Comparison of ENCODE assay signal across 18 mouse cellular contexts in the genomic region with DNA sequence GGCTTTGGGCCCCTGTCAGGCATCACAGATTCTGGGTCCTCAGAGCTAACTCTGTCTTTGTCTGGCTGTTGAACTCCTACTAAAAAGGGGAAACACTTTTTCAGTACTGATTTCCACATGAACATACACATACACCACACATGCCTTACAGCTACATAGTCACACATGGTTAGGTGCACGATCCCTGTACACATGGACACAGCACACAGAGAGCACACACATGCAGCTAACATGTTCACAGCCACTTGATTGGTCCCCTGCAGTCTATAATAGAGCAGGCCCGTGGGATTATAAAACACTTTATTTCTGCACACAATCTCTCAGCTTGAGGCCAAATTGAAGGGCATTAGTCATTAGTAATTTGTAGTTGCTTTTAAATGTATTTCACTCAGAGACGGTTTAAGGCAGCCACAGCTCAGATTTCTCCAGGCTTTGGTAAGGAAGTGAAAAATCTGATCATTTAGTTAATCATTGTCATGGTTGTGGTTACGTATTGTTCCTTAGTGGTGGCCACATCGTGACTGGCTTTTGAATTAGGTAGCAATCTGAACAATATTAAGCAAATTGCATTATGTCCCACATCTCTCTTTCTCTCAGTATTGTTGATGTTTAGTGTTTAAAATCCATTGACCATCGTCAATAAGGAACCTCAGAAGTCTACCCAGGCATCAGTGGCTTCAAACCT. TPM values are rescaled to one million over a fixed set of nuclear protein-coding genes. Genes with fewer than 3 reads are reported as not detected.
A peak's percentile ranks its signal among the peaks of the same experiment; 100 is the strongest.
DNase-seq lines count a peak whose midpoint lies in the region; ATAC-seq and TF ChIP-seq lines count a peak whose summit lies in the region.
"Had no signal": no experiment of that assay in that cellular context is flagged by ENCODE, and none has a peak within 500 bp of the region (broad histone marks: within the 10 kb centered on the region; RNA-seq: fewer than 3 reads in every experiment).

No protein-coding gene starts in this region.

- no peaks in the 10 kb centered on the region for H3K36me3 ChIP-seq in forebrain, postnatal 0 days (ENCODE audit: insufficient read depth)
- H3K36me3 ChIP-seq in forebrain, embryonic 14.5 days (ENCODE audit: control insufficient read depth, insufficient read depth, low read length) = no peaks in the 10 kb centered on the region
- H3K36me3 ChIP-seq in intestine, embryonic 16.5 days (ENCODE audit: control insufficient read depth, insufficient read depth, low read length) = no peaks in the 10 kb centered on the region
- no peaks in the 10 kb centered on the region for H3K36me3 ChIP-seq in kidney, postnatal 0 days (ENCODE audit: insufficient read depth, low read length)
- H3K36me3 ChIP-seq: heart, embryonic 12.5 days; limb, embryonic 15.5 days had no signal

- no peaks in the 10 kb centered on the region for H3K27me3 ChIP-seq in forebrain, postnatal 0 days (ENCODE audit: insufficient read depth, low read length)
- H3K27me3 ChIP-seq in forebrain, embryonic 14.5 days (replicated peaks; ENCODE audit: control insufficient read depth, insufficient read depth, low read length) = no peaks in the 10 kb centered on the region; the same call in 1 of the 2 replicates
- no peaks in the 10 kb centered on the region for H3K27me3 ChIP-seq in intestine, embryonic 16.5 days (replicated peaks; ENCODE audit: control insufficient read depth, insufficient read depth, low read length)
- H3K27me3 ChIP-seq in kidney, postnatal 0 days (ENCODE audit: insufficient read depth, low read length) = no peaks in the 10 kb centered on the region
- H3K27me3 ChIP-seq: limb, embryonic 15.5 days had no signal

- H3K4me2 ChIP-seq in forebrain, postnatal 0 days (ENCODE audit: low read depth) = no peak overlapping the region
- H3K4me2 ChIP-seq in forebrain, embryonic 14.5 days (ENCODE audit: low read length) = no peak overlapping the region
- no peak overlapping the region for H3K4me2 ChIP-seq in intestine, embryonic 16.5 days (ENCODE audit: low read depth, low read length)
- H3K4me2 ChIP-seq in kidney, postnatal 0 days (ENCODE audit: low read length) = no peak overlapping the region
- H3K4me2 ChIP-seq: heart, embryonic 12.5 days; limb, embryonic 15.5 days had no signal

- no peak overlapping the region for H3K4me3 ChIP-seq in forebrain, postnatal 0 days (ENCODE audit: low read depth, low read length)
- no peak overlapping the region for H3K4me3 ChIP-seq in forebrain, embryonic 14.5 days (ENCODE audit: low read depth, low read length)
- H3K4me3 ChIP-seq in intestine, embryonic 16.5 days (ENCODE audit: low read length) = no peak overlapping the region
- no peak overlapping the region for H3K4me3 ChIP-seq in kidney, postnatal 0 days (replicated peaks; ENCODE audit: low read depth, low read length)
- H3K4me3 ChIP-seq: heart, embryonic 12.5 days; limb, embryonic 15.5 days had no signal

- H3K4me1 ChIP-seq in forebrain, postnatal 0 days (ENCODE audit: insufficient read depth) = no peaks in the 10 kb centered on the region
- H3K4me1 ChIP-seq in forebrain, embryonic 14.5 days (ENCODE audit: control insufficient read depth, insufficient read depth, low read length) = 0 out of 2 replicates have a peak, but pooled peaks cover 3% of the 10 kb centered on the region
- H3K4me1 ChIP-seq in intestine, embryonic 16.5 days (ENCODE audit: control insufficient read depth, insufficient read depth, low read length) = peaks cover 4% of the 10 kb centered on the region; the same call in 1 of the 2 replicates
- 0 out of 2 replicates have a peak, but pooled peaks cover 11% of the 10 kb centered on the region for H3K4me1 ChIP-seq in kidney, postnatal 0 days (replicated peaks; ENCODE audit: insufficient read depth, low read length)

- 44% methylated on average over 6 of the region's 6 CpGs for WGBS in forebrain, postnatal 0 days
- WGBS in forebrain, embryonic 14.5 days = 34% methylated on average over 6 of the region's 6 CpGs
- WGBS in intestine, embryonic 16.5 days = 65% methylated on average over 6 of the region's 6 CpGs
- 60% methylated on average over 6 of the region's 6 CpGs for WGBS in kidney, postnatal 0 days

- peak; percentile 23; the same call in 1 of the 2 replicates for ATAC-seq in forebrain, postnatal 0 days
- ATAC-seq in forebrain, embryonic 14.5 days = no peak
- peak; percentile 56; the same call in 1 of the 2 replicates for ATAC-seq in intestine, embryonic 16.5 days
- ATAC-seq in kidney, postnatal 0 days (replicated peaks; ENCODE audit: low FRiP score, low read depth) = no peak

- no peak for DNase-seq in forebrain, postnatal 0 days
- no peak for DNase-seq in forebrain, embryonic 14.5 days (ENCODE audit: low spot score)
- peak; percentile 40 for DNase-seq in kidney, adult 11 months
- DNase-seq in kidney, postnatal 10 days = no peak
- DNase-seq in kidney, postnatal 0 days (ENCODE audit: low spot score) = peak; percentile 19
- DNase-seq in gastrocnemius, postnatal 10 days = no peak
- no peak for DNase-seq in frontal cortex, postnatal 14 days (ENCODE audit: low spot score in 2 of 2)
- DNase-seq: adrenal gland, adult 8-10 months; cerebellum, adult 11 months; cerebellum, postnatal 36 days; gastrocnemius, postnatal 36 days; heart, postnatal 4 days; lung, adult 2 months; lung, postnatal 36 days; right cerebral cortex, postnatal 14 days had no signal

- H3K9ac ChIP-seq in forebrain, postnatal 0 days = no peak overlapping the region
- H3K9ac ChIP-seq in forebrain, embryonic 14.5 days (ENCODE audit: low read length) = no peak overlapping the region
- no peak overlapping the region for H3K9ac ChIP-seq in intestine, embryonic 16.5 days (ENCODE audit: low read depth, low read length)
- H3K9ac ChIP-seq in kidney, postnatal 0 days (ENCODE audit: low read depth, low read length) = no peak overlapping the region
- H3K9ac ChIP-seq: heart, embryonic 12.5 days; limb, embryonic 15.5 days had no signal

- no peaks in the 10 kb centered on the region for H3K9me3 ChIP-seq in forebrain, postnatal 0 days (ENCODE audit: low read length)
- no peaks in the 10 kb centered on the region for H3K9me3 ChIP-seq in forebrain, embryonic 14.5 days (replicated peaks; ENCODE audit: control insufficient read depth, low read length)
- H3K9me3 ChIP-seq in intestine, embryonic 16.5 days (ENCODE audit: control insufficient read depth, low read length) = no peaks in the 10 kb centered on the region
- no peaks in the 10 kb centered on the region for H3K9me3 ChIP-seq in kidney, postnatal 0 days (replicated peaks; ENCODE audit: low read length)
- H3K9me3 ChIP-seq: heart, embryonic 12.5 days; limb, embryonic 15.5 days had no signal

- no peak for TF ChIP-seq CTCF in forebrain, postnatal 0 days (IDR thresholded peaks at IDR 0.05; ENCODE audit: low read depth)
- no peak for TF ChIP-seq CTCF in kidney, postnatal 0 days (IDR thresholded peaks at IDR 0.05; ENCODE audit: low read depth)

- H3K27ac ChIP-seq in forebrain, postnatal 0 days (ENCODE audit: low read depth, low read length) = no peak overlapping the region
- H3K27ac ChIP-seq in forebrain, embryonic 14.5 days (ENCODE audit: low read depth, low read length) = no peak overlapping the region
- no peak overlapping the region for H3K27ac ChIP-seq in intestine, embryonic 16.5 days (ENCODE audit: low read length)
- peak overlapping the region; percentile 63 for H3K27ac ChIP-seq in kidney, postnatal 0 days
- H3K27ac ChIP-seq: limb, embryonic 15.5 days had no signal

RNA-seq across cellular contexts. Expression of a gene that starts 27.6 kb away (rescaled TPM):
- total RNA-seq in forebrain, postnatal 0 days (2014; rRNA removed) = 2.0 and 3.0 TPM in 2 replicates
- polyA plus RNA-seq in forebrain, postnatal 0 days (2015; fragmentation: Nextera tagmentation; extraction: Ambion mirVana) = 0.31 and 0.36 TPM in 2 replicates
- polyA plus RNA-seq in forebrain, embryonic 14.5 days (2014; fragmentation: Nextera tagmentation; extraction: Ambion mirVana) = 0.09 and 0.17 TPM in 2 replicates
- 0.04 and 0.07 TPM in 2 replicates for polyA plus RNA-seq in intestine, embryonic 16.5 days (2015; fragmentation: Nextera tagmentation; extraction: Ambion mirVana)
- 1.3 and 1.4 TPM in 2 replicates for polyA plus RNA-seq in kidney, postnatal 0 days (2015; fragmentation: Nextera tagmentation; extraction: Ambion mirVana)
- under 1 TPM in 1 of 2 experiments, not detected in 1; 0.09 TPM for total RNA-seq in gastrocnemius, postnatal 10 days (2021)
- total RNA-seq: gastrocnemius, postnatal 36 days had no signal
- polyA plus RNA-seq: limb, embryonic 15.5 days had no signal

Comparison
In these comparisons a context has a peak if more than half of its experiments do, and no peak if none do; other contexts are left out.
1. ATAC-seq: peak in forebrain, postnatal 0 days (single experiment) and intestine, embryonic 16.5 days (single experiment); none in forebrain, embryonic 14.5 days (single experiment) and kidney, postnatal 0 days (single experiment).
2. DNase-seq: peak in kidney, adult 11 months (single experiment) and kidney, postnatal 0 days (single experiment); none in forebrain, postnatal 0 days (single experiment), forebrain, embryonic 14.5 days (single experiment), kidney, postnatal 10 days (single experiment), gastrocnemius, postnatal 10 days (single experiment) and frontal cortex, postnatal 14 days (0 of 2).